23 mouse cellular contexts compared by ENCODE assay signal in the genomic region with DNA sequence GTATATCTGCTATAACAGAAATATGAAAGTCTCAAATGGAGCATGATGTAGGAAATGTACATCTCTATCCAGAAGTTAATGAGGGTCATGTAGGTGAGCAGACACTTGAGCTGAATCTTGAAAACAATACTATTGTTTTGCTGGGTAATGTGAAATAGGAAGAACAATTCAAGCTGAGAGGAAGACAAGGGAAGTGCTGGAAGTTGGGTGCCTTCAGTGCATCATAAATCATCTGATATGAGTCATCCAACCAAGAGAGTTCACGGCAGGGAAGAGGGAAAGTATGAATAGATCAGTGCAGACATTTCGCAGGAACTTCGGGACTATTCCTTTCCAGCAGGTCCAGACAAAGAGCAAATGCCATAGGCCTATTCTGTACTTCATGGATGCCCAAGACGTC.
DNase-seq lines count a peak whose midpoint lies in the region; TF ChIP-seq lines count a peak whose summit lies in the region.
"Had no signal": no experiment of that assay in that cellular context is flagged by ENCODE, and none has a peak within 500 bp of the region (broad histone marks: within the 10 kb centered on the region; RNA-seq: fewer than 3 reads in every experiment).

No protein-coding gene starts in this region.

- WGBS in lung, adult 2 months, result 65% methylated on average over 4 of the region's 4 CpGs

- H3K4me3 ChIP-seq in lung, adult 2 months (replicated peaks; ENCODE audit: extremely low read depth, low read depth, low read length), result no peak overlapping the region
- H3K4me3 ChIP-seq: embryonic facial prominence, embryonic 13.5 days; embryonic facial prominence, embryonic 15.5 days; erythroblast, embryonic 14.5 days; forebrain, embryonic 10.5 days; forebrain, embryonic 12.5 days; gastrocnemius, adult 2 months had no signal

- TF ChIP-seq CTCF in lung, adult 2 months (IDR thresholded peaks at IDR 0.05; ENCODE audit: insufficient read depth, low read length), result no peak

- TF ChIP-seq POLR2A in lung, adult 2 months (IDR thresholded peaks at IDR 0.05; ENCODE audit: borderline replicate concordance, extremely low read depth, low read depth, low read length), result no peak

- peak; percentile 12 to 66 for DNase-seq in adrenal gland, adult (ENCODE audit: inconsistent age in 2 of 2, low spot score in 1 of 2)
- no peak for DNase-seq in adrenal gland, postnatal 10 days
- peak; percentile 11 for DNase-seq in adrenal gland, adult 8-10 months
- no peak for DNase-seq in adrenal gland, postnatal 36 days
- DNase-seq in 3T3-L1 (ENCODE audit: low read depth, low spot score), result peak; percentile 4
- DNase-seq in Muller cell, postnatal 12 days (ENCODE audit: inconsistent ontology term), result peak; percentile 2
- no peak for DNase-seq in lung, adult 2 months
- DNase-seq in frontal cortex, postnatal 25 days (ENCODE audit: low spot score in 2 of 2), result no peak
- DNase-seq: adrenal gland, postnatal 25 days; cerebellum, adult 11 months; cerebellum, adult 18-20 months; cerebellum, adult 8-10 months; cerebellum, adult 9-11 months; cerebellum, postnatal 14 days; cerebellum, postnatal 36 days; embryo, embryonic 11 days; forebrain, postnatal 0 days; gastrocnemius, adult 2 months had no signal

- no peaks in the 10 kb centered on the region for H3K4me1 ChIP-seq in lung, adult 2 months (ENCODE audit: control insufficient read depth, insufficient read depth, low read length)
- H3K4me1 ChIP-seq: embryonic facial prominence, embryonic 13.5 days; embryonic facial prominence, embryonic 15.5 days; forebrain, embryonic 10.5 days; forebrain, embryonic 12.5 days had no signal

Comparison
In these comparisons a context has a peak if more than half of its experiments do, and no peak if none do; other contexts are left out.
1. DNase-seq: peak in adrenal gland, adult (2 of 2), adrenal gland, adult 8-10 months (single experiment), 3T3-L1 (single experiment) and Muller cell, postnatal 12 days (single experiment); none in adrenal gland, postnatal 10 days (single experiment), adrenal gland, postnatal 36 days (0 of 2), lung, adult 2 months (single experiment) and frontal cortex, postnatal 25 days (0 of 2).